Mouse (Mus musculus): ENCODE data around the gene C2cd4c. TPM values are rescaled to one million over a fixed set of nuclear protein-coding genes. Genes with fewer than 3 reads are reported as not detected.

The C2cd4c gene
- polyA plus RNA-seq, 1 experiment: 0.88 TPM

GRCm38 (mm10) chr10:79556951-79557350, 56.9 kb downstream of the C2cd4c start:
- H3K27ac ChIP-seq (ENCODE audit: insufficient read depth, low read length): no peak overlapping the region
- H3K36me3 ChIP-seq (ENCODE audit: control insufficient read depth, insufficient read depth, low read length, poor library complexity, severe bottlenecking): no peaks in the 10 kb centered on the region
- H3K9ac ChIP-seq (ENCODE audit: low read depth, poor library complexity, severe bottlenecking): no peak overlapping the region
- TF ChIP-seq POLR2A (IDR thresholded peaks at IDR 0.05; ENCODE audit: insufficient read depth, low read length): no peak
- TF ChIP-seq EP300 (IDR thresholded peaks at IDR 0.05; ENCODE audit: insufficient read depth, low read depth, low read length): no peak
- TF ChIP-seq CTCF (IDR thresholded peaks at IDR 0.05; ENCODE audit: low read depth, low read length): no peak
- H3K4me3 ChIP-seq (ENCODE audit: low read depth, low read length): no peak overlapping the region
- no peaks in the 10 kb centered on the region for H3K9me3 ChIP-seq (replicated peaks; ENCODE audit: control insufficient read depth, insufficient read depth, low read length, poor library complexity, severe bottlenecking)
- no peaks in the 10 kb centered on the region for H3K4me1 ChIP-seq (ENCODE audit: control insufficient read depth, insufficient read depth, low read length)
- H3K27me3 ChIP-seq (ENCODE audit: control insufficient read depth, insufficient read depth, low read length, poor library complexity, severe bottlenecking): no peaks in the 10 kb centered on the region

Other genes starting within 250 kb of the C2cd4c start
- gene Vmn2r83, start 145.3 kb downstream of the C2cd4c start, polyA plus RNA-seq (2011; ENCODE audit: insufficient read depth, insufficient read length, low read depth, missing spikeins): not detected in 2 replicates
- gene Plpp2, start 80.2 kb downstream of the C2cd4c start, polyA plus RNA-seq (2011; ENCODE audit: insufficient read depth, insufficient read length, low read depth, missing spikeins): 16.6 and 16.7 TPM in 2 replicates
- 40.1 and 55.7 TPM in 2 replicates for gene Mier2, start 58.8 kb downstream of the C2cd4c start, polyA plus RNA-seq (2011; ENCODE audit: insufficient read depth, insufficient read length, low read depth, missing spikeins)
- gene Theg, start 26.7 kb downstream of the C2cd4c start, polyA plus RNA-seq (2011; ENCODE audit: insufficient read depth, insufficient read length, low read depth, missing spikeins): not detected in 2 replicates
- gene Shc2, start 23.9 kb upstream of the C2cd4c start, polyA plus RNA-seq (2011; ENCODE audit: insufficient read depth, insufficient read length, low read depth, missing spikeins): 4.6 and 4.7 TPM in 2 replicates
- not detected in 2 replicates for gene Odf3l2, start 31.7 kb upstream of the C2cd4c start, polyA plus RNA-seq (2011; ENCODE audit: insufficient read depth, insufficient read length, low read depth, missing spikeins)
- 1.9 and 2.6 TPM in 2 replicates for gene Madcam1, start 50.5 kb upstream of the C2cd4c start, polyA plus RNA-seq (2011; ENCODE audit: insufficient read depth, insufficient read length, low read depth, missing spikeins)
- 11.3 and 14.5 TPM in 2 replicates for gene Tpgs1, start 55.3 kb upstream of the C2cd4c start, polyA plus RNA-seq (2011; ENCODE audit: insufficient read depth, insufficient read length, low read depth, missing spikeins)
- 299 and 319 TPM in 2 replicates for gene Cdc34, start 68.2 kb upstream of the C2cd4c start, polyA plus RNA-seq (2011; ENCODE audit: insufficient read depth, insufficient read length, low read depth, missing spikeins)
- 2.8 and 3.6 TPM in 2 replicates for gene Gzmm, start 75.0 kb upstream of the C2cd4c start, polyA plus RNA-seq (2011; ENCODE audit: insufficient read depth, insufficient read length, low read depth, missing spikeins)
- gene Bsg, start 90.5 kb upstream of the C2cd4c start, polyA plus RNA-seq (2011; ENCODE audit: insufficient read depth, insufficient read length, low read depth, missing spikeins): 445 and 449 TPM in 2 replicates
- 7.3 and 8.4 TPM in 2 replicates for gene Hcn2, start 102.6 kb upstream of the C2cd4c start, polyA plus RNA-seq (2011; ENCODE audit: insufficient read depth, insufficient read length, low read depth, missing spikeins)
- 21.9 and 23.0 TPM in 2 replicates for gene Polrmt, start 132.6 kb upstream of the C2cd4c start, polyA plus RNA-seq (2011; ENCODE audit: insufficient read depth, insufficient read length, low read depth, missing spikeins)
- gene Fgf22, start 141.1 kb upstream of the C2cd4c start, polyA plus RNA-seq (2011; ENCODE audit: insufficient read depth, insufficient read length, low read depth, missing spikeins): 1.0 and 1.2 TPM in 2 replicates
- 49.6 and 61.5 TPM in 2 replicates for gene Rnf126, start 152.9 kb upstream of the C2cd4c start, polyA plus RNA-seq (2011; ENCODE audit: insufficient read depth, insufficient read length, low read depth, missing spikeins)
- 7.7 TPM in 2 replicates for gene Fstl3, start 163.2 kb upstream of the C2cd4c start, polyA plus RNA-seq (2011; ENCODE audit: insufficient read depth, insufficient read length, low read depth, missing spikeins)
- gene Prss57, start 176.9 kb upstream of the C2cd4c start, polyA plus RNA-seq (2011; ENCODE audit: insufficient read depth, insufficient read length, low read depth, missing spikeins): not detected in 2 replicates
- gene Palm, start 179.5 kb upstream of the C2cd4c start, polyA plus RNA-seq (2011; ENCODE audit: insufficient read depth, insufficient read length, low read depth, missing spikeins): 53.3 and 53.7 TPM in 2 replicates
- 4.0 and 6.4 TPM in 2 replicates for gene Misp, start 207.0 kb upstream of the C2cd4c start, polyA plus RNA-seq (2011; ENCODE audit: insufficient read depth, insufficient read length, low read depth, missing spikeins)
- 628 and 695 TPM in 2 replicates for gene Ptbp1, start 240.4 kb upstream of the C2cd4c start, polyA plus RNA-seq (2011; ENCODE audit: insufficient read depth, insufficient read length, low read depth, missing spikeins)